Mouse (Mus musculus) heart, embryonic 12.5 days (tissue): ENCODE data around the gene Lrrc25. TPM values are rescaled to one million over a fixed set of nuclear protein-coding genes. Genes with fewer than 3 reads are reported as not detected.

Source experiments
- ATAC-seq: fragments of 200-750 bp; cut with Nextera tagmentation; 2 replicates; pipeline ENCODE4 v1.8.0; 2017; ENCODE audit warnings: moderate TSS enrichment, moderate library complexity; ENCODE audit not compliant: insufficient number of reproducible peaks, low FRiP score
- H3K27ac ChIP-seq: fragments of 300-500 bp; sonication (generic); 2 replicates; pipeline ENCODE4 v1.5.1; 2016; ENCODE audit warnings: mild to moderate bottlenecking, moderate library complexity; ENCODE audit not compliant: poor library complexity, severe bottlenecking
- H3K27me3 ChIP-seq: fragments of 300-500 bp; sonication (generic); replicated peaks from 2 replicates; pipeline ENCODE4 v1.6.1; 2016; ENCODE audit warnings: mild to moderate bottlenecking, moderate library complexity
- H3K36me3 ChIP-seq: fragments of 300-500 bp; sonication (generic); 2 replicates; pipeline ENCODE4 v1.6.1; 2016; ENCODE audit warnings: mild to moderate bottlenecking, moderate library complexity
- H3K4me1 ChIP-seq: fragments of 300-500 bp; sonication (generic); replicated peaks from 2 replicates; pipeline ENCODE4 v1.6.1; 2016; ENCODE audit warnings: mild to moderate bottlenecking
- H3K4me2 ChIP-seq: fragments of 300-500 bp; sonication (generic); 2 replicates; pipeline ENCODE4 v1.6.1; 2016; ENCODE audit warnings: mild to moderate bottlenecking, moderate library complexity
- H3K4me3 ChIP-seq: fragments of 300-500 bp; sonication (generic); 2 replicates; pipeline ENCODE4 v1.5.1; 2016; ENCODE audit warnings: mild to moderate bottlenecking
- H3K9ac ChIP-seq: fragments of 300-500 bp; sonication (generic); 2 replicates; pipeline ENCODE4 v1.6.1; 2016; ENCODE audit warnings: mild to moderate bottlenecking, moderate library complexity
- H3K9me3 ChIP-seq: fragments of 300-500 bp; sonication (generic); replicated peaks from 2 replicates; pipeline ENCODE4 v1.6.1; 2016; ENCODE audit warnings: mild to moderate bottlenecking, moderate library complexity
- WGBS: fragments of 180-500 bp; shearing (Covaris S2); methylation state at CpG from one replicate; pipeline ENCODE4 v1.1.7; 2016; 5-methylcytosine and 5-hydroxymethylcytosine counted together
- polyA plus RNA-seq: library from polyadenylated mRNA; unstranded; fragments of >200 nt; fragmentation: Nextera tagmentation; extraction: Ambion mirVana; gene quantifications from 2 replicates; pipeline ENCODE4 v1.2.1, GENCODE M21; 2016

The Lrrc25 gene
- polyA plus RNA-seq, 1 experiment from 2014 or later: 0.65 TPM

DNA sequence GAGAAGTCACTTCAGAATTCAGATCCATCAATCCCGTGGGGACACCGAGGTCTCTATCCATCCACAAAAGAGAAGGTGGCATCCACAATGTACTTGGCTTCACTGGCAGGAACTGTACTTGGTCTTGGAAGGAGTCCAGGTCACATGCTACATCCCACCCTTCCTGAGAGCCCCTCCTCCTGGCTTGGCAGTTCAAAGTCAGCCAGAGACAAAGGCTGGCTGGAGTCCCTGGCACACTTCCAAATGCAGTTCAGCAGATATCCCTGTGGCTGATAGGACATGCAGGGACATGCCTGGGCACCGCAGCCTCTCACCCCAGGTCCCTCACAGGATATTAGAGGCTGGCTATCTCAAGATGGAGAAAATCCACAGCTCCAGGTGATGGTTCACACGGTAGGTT is 33.4 kb downstream of the Lrrc25 start:
- Histone ChIP-seq H3K4me2 (no peak overlapping the region), H3K4me3 (no peak overlapping the region)
- WGBS: 28% methylated on average over 4 of the region's 4 CpGs

DNA sequence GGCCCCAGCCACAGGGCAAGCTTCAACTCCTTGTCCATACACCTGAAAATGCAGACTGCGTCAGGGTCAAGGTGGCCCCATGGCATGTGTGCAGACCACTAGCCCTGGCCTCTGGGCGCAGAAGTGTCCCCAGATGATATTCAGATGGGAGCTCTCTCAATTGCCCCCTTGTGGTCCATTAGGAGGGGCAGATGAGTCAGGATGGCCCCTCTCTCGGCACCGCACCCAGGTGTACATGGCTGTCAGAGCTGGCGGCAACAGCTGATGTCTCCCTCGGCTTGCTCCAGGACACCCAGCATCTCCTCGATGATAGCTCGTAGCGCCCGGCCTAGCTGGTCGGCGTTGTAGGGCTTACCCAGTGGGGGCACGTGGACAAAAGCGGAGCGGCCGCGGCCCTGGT is 34.4 kb downstream of the Lrrc25 start:
- 93% methylated on average over 17 of the region's 17 CpGs for WGBS
- Histone ChIP-seq H3K27ac (peak overlapping the region; percentile 85; the same call in 1 of the 2 replicates), H3K4me2 (no peak overlapping the region), H3K9ac (peak overlapping the region; percentile 33; the same call in 1 of the 2 replicates), H3K4me3 (no peak overlapping the region), H3K9me3 (no peaks in the 10 kb centered on the region), H3K4me1 (peaks cover 49% of the 10 kb centered on the region), H3K36me3 (peaks cover 46% of the 10 kb centered on the region), H3K27me3 (no peaks in the 10 kb centered on the region)
- ATAC-seq: no peak

More for the DNA sequence above, 33.4 kb downstream of the Lrrc25 start:
- Histone ChIP-seq H3K36me3 (peaks cover 36% of the 10 kb centered on the region), H3K27ac (peak overlapping the region; percentile 85), H3K27me3 (no peaks in the 10 kb centered on the region), H3K4me1 (peaks cover 49% of the 10 kb centered on the region), H3K9ac (no peak overlapping the region), H3K9me3 (no peaks in the 10 kb centered on the region)
- ATAC-seq: peak; percentile 85

DNA sequence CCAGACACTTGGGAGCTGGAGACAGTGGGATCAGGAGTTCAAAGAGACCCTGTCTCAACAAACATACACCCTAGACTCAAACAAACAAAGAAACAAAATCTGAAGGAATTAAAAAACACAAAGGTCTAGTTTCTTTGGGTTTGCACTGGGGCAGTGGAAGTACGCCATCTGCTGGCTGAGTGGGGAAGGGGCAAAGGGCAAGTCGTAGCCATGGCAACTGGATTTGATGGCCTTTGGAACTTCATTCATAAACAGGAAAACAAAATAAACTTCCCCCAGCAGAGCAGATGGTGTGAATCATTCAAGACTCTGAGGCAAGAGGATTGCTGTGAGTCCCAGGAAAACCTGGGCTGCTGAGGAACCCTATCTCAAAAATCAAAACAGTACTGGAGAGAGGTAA is 37.3 kb downstream of the Lrrc25 start:
- H3K36me3 ChIP-seq: peaks cover 67% of the 10 kb centered on the region
- H3K4me3 ChIP-seq: no peak overlapping the region
- H3K9ac ChIP-seq: no peak overlapping the region
- no peak overlapping the region for H3K27ac ChIP-seq
- 64% methylated on average over 2 of the region's 2 CpGs for WGBS
- no peaks in the 10 kb centered on the region for H3K9me3 ChIP-seq
- H3K27me3 ChIP-seq: no peaks in the 10 kb centered on the region
- no peak for ATAC-seq
- H3K4me2 ChIP-seq: no peak overlapping the region
- peaks cover 32% of the 10 kb centered on the region for H3K4me1 ChIP-seq

DNA sequence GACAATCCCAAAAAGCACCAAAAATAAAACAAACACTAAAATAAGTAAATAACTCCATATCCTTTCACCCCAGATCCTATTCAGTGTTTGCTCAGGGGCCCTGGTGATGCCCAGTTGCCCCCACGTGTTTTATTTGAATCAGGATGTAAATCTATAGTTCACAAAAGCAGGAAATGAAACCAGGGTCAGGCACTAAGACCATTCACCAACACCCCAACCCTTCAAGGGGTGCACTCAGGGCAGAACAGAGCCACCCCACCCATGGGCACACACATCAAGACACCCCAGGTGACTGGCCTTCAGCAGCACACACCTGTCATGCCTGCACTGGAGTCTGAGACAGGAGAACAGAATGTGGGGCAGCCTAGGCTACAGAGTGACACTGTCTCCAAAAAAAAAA is 38.2 kb downstream of the Lrrc25 start:
- 65% methylated on average over 1 of the region's 1 CpGs for whole genome bisulfite sequencing
- ATAC-seq: no peak
- no peaks in the 10 kb centered on the region for H3K27me3 ChIP-seq
- no peaks in the 10 kb centered on the region for H3K9me3 ChIP-seq
- H3K4me2 ChIP-seq: no peak overlapping the region
- peaks cover 31% of the 10 kb centered on the region for H3K4me1 ChIP-seq
- H3K27ac ChIP-seq: no peak overlapping the region
- no peak overlapping the region for H3K4me3 ChIP-seq
- H3K36me3 ChIP-seq: peaks cover 67% of the 10 kb centered on the region
- H3K9ac ChIP-seq: no peak overlapping the region

DNA sequence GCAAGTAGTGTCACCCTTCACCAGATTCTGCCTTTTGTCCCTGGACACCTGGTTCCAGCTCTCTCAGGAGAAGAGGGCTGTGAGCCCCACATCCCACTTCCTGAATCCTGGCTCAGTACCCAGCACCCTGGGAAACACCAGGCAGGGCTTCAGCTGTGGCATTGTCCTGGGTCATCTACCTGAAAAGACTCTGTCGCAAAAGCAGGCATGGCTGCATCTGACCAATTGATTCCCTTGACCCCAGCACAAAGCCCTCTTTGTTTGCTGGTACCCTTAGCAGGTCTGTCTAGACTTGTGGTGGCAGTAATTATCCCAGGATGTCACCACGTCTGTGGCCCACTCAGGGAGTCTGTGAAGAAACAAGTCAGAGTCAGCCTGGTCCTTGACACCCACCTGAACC is 39.5 kb downstream of the Lrrc25 start:
- Histone ChIP-seq H3K27ac (no peak overlapping the region), H3K9me3 (no peaks in the 10 kb centered on the region), H3K4me2 (no peak overlapping the region), H3K4me1 (peaks cover 23% of the 10 kb centered on the region), H3K36me3 (peaks cover 60% of the 10 kb centered on the region), H3K9ac (no peak overlapping the region), H3K27me3 (no peaks in the 10 kb centered on the region), H3K4me3 (no peak overlapping the region)
- 63% methylated on average over 2 of the region's 2 CpGs for WGBS
- ATAC-seq: no peak

DNA sequence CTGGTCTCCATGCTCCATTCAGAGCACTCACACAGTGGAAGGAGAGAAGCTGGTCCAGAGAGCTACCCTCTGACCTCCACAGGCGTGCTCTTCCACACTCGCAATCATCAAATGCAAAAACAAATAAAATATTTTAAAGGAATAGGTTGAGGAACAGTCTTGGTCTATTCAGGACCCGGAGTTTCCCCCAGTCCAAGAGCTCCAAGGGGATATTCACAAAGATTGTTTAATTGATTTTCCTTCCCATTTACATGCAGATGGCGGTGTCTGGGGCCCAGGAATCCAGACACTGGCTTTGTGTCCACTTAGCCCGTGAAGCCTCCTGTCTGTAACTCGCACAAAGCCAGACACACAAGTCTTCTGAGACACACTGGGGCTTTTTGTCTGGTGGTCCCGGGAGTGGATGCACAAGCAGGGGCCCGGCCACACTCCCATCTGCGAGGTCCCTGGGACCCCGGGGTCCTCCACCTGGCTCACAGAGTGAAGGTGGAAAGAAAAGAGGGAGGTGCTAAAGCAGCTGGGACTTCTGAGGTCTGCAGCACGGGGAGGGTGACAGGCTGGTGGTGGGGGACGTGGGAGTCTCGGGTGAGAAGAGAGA is 40.3 kb downstream of the Lrrc25 start:
- Histone ChIP-seq H3K27me3 (no peaks in the 10 kb centered on the region), H3K9ac (no peak overlapping the region), H3K9me3 (no peaks in the 10 kb centered on the region), H3K4me2 (no peak overlapping the region), H3K36me3 (peaks cover 52% of the 10 kb centered on the region), H3K4me3 (no peak overlapping the region), H3K4me1 (peaks cover 24% of the 10 kb centered on the region), H3K27ac (no peak overlapping the region)
- 77% methylated on average over 13 of the region's 13 CpGs for WGBS
- ATAC-seq: no peak

DNA sequence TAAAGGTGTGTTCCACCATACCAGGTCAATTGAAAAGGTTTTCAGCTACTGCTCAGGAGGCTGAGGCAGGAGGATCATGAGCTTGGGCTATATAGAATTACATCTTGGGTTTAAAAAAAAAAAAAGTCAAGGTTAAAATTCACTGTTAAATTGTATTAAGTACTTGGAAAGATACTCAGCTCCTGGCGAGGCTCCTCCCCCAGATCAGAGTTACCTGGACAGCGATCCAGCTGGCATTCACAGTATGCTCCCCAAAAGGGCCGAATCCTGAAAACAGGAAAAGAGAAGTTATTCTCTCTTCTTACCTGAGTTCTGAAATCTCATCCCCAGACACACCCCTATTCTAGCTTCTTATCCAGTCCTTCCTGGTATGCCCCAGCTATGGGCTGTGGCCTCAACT is 41.3 kb downstream of the Lrrc25 start:
- 92% methylated on average over 3 of the region's 3 CpGs for WGBS
- H3K4me2 ChIP-seq: no peak overlapping the region

DNA sequence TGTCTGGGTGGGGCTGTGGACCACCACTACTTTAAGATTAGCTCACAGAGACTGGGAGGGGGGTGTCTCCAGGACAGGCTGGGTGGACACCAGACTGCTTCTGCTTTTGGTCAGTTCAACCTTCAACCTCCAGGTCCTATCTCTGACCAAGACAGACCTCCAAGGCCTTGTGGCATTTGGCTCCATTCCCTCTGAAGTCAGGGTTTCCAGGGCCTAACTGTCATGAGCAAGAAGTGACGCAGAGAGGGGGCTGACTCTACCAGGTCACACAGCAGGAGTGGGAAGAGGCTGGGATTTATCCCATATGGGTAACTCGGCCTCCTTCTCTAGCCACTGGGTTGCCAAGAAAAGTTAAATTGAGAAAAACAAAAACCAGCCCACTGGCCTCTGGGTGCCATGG is 41.8 kb downstream of the Lrrc25 start:
- ATAC-seq: no peak
- H3K27me3 ChIP-seq: no peaks in the 10 kb centered on the region
- no peak overlapping the region for H3K27ac ChIP-seq
- H3K4me2 ChIP-seq: peak overlapping the region; percentile 84; the same call in 1 of the 2 replicates
- no peaks in the 10 kb centered on the region for H3K9me3 ChIP-seq
- H3K9ac ChIP-seq: peak overlapping the region; percentile 87
- 77% methylated on average over 2 of the region's 2 CpGs for WGBS
- peaks cover 24% of the 10 kb centered on the region for H3K4me1 ChIP-seq
- no peak overlapping the region for H3K4me3 ChIP-seq
- peaks cover 37% of the 10 kb centered on the region for H3K36me3 ChIP-seq

More for the DNA sequence above, 41.3 kb downstream of the Lrrc25 start:
- Histone ChIP-seq H3K4me3 (no peak overlapping the region), H3K36me3 (peaks cover 43% of the 10 kb centered on the region), H3K9me3 (no peaks in the 10 kb centered on the region), H3K27me3 (no peaks in the 10 kb centered on the region), H3K9ac (no peak overlapping the region), H3K27ac (no peak overlapping the region), H3K4me1 (peaks cover 24% of the 10 kb centered on the region)
- ATAC-seq: no peak

DNA sequence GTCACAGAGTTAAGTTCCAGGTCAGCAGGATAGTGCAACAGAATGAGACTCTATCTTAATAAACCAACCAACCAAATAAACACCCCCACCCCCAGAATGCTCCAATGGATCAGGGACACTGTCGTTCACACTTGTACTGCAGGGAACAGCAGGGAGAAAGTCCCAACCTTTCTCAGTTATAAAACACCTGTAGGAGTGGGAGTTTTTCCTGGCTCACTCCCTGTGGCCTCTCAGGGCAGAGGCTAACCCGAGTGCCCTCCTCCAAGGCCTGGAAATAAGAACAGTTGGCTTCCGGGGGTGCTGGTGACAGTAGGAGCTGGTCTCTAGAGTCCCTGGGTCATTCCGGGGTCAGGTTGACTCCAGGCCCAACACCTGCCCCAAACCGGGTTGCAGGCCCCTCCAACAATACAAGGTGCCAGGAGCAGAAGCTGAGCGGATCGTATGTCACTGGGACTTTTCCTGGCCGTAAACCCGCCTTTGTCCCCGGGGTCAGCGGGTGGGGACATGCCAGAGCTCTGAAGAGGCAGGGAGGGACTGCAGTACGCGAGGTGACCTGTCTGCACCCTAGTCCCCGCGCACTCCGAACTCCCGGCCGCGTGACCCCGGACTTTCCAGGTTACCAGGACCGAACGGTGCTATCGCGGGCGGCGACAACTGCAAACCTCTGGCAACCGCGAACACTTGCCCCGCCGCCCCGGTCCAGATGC is 43.1 kb downstream of the Lrrc25 start:
- H3K36me3 ChIP-seq: peaks cover 31% of the 10 kb centered on the region
- H3K9me3 ChIP-seq: no peaks in the 10 kb centered on the region
- H3K9ac ChIP-seq: peak overlapping the region; percentile 87
- H3K4me1 ChIP-seq: peaks cover 24% of the 10 kb centered on the region
- peak overlapping the region; percentile 84 for H3K4me2 ChIP-seq
- under 1% methylated on average over 31 of the region's 31 CpGs for WGBS
- peak overlapping the region; percentile 86 for H3K27ac ChIP-seq
- peak overlapping the region; percentile 77 for H3K4me3 ChIP-seq
- H3K27me3 ChIP-seq: no peaks in the 10 kb centered on the region
- peak; percentile 73 for ATAC-seq

DNA sequence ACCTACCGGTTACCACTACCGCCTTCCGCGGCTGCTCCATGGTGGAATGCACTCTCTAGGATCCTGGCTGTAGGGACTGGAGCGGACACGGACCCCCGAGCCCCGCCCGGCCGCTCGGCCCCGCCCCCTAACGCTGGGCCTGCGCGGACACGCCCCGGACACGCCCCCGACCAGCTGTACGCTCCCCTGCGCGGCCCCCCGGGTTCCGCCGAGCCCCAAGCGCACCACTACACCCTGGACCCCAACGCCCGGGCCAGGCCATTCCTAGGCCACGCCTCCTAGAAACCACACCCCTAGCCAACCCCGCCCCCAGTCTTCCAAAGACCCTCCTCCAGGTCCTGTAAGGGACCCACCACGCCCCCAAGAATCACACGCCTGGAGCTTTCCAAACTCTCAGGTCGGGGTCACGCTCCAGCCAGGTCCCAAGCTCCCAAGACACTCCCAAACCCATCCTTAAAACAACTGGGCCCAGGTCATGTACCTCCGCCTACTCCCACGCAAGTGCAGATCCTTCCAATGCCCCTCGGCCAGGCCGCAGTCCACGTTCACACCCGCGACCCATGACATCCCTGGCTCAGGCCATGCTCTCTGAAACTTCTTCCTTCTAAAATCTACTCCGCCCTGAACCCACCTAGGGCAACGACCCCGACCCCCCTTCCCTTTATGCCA is 43.8 kb downstream of the Lrrc25 start:
- peak overlapping the region; percentile 77 for H3K4me3 ChIP-seq
- peak overlapping the region; percentile 84 for H3K4me2 ChIP-seq
- peaks cover 27% of the 10 kb centered on the region for H3K36me3 ChIP-seq
- peak overlapping the region; percentile 86 for H3K27ac ChIP-seq
- peak; percentile 98 for ATAC-seq
- no peaks in the 10 kb centered on the region for H3K27me3 ChIP-seq
- WGBS: 2% methylated on average over 43 of the region's 44 CpGs
- H3K9ac ChIP-seq: peak overlapping the region; percentile 87
- no peaks in the 10 kb centered on the region for H3K9me3 ChIP-seq
- H3K4me1 ChIP-seq: peaks cover 24% of the 10 kb centered on the region

DNA sequence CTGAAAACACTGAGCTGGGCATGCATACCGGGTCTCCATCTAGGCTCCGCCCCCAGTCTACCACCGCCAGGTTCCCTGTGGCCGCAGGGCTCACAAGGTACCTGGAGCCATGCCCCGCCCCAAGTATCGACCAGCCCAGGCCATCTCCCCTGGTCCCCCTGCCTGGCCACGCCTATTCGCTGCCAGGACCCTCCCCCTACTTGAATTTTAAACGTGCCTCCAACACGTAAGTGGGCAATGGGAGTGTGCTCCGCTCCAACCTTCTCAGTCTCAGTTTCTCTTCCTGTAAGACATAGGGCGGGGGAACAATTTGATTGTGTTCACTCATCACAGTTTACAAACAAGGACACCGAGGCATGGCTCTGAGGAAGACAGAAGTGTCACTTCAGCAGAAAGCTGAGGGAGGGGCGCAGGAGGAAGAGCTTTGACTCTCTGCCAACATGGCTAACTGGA is 44.3 kb downstream of the Lrrc25 start, which contains the start of gene Pgpep1:
TSS of gene Pgpep1 (minus strand) at position 116 of the 453 bp plus-strand sequence.
- peak within 1 kb of the TSS; percentile 84 for H3K4me2 ChIP-seq
- H3K27ac ChIP-seq: peak within 1 kb of the TSS; percentile 86
- peak within 1 kb of the TSS; percentile 77 for H3K4me3 ChIP-seq
- 3% methylated on average over 14 of the region's 14 CpGs for WGBS
- peaks cover 22% of the 10 kb centered on the region for H3K36me3 ChIP-seq
- peak within 1 kb of the TSS; percentile 87 for H3K9ac ChIP-seq
- H3K9me3 ChIP-seq: no peaks in the 10 kb centered on the region
- peak; percentile 66 for ATAC-seq
- peaks cover 24% of the 10 kb centered on the region for H3K4me1 ChIP-seq
- no peaks in the 10 kb centered on the region for H3K27me3 ChIP-seq
